Mouse (Mus musculus): ENCODE results near the gene Lrrn4cl. TPM values are rescaled to one million over a fixed set of nuclear protein-coding genes. Genes with fewer than 3 reads are reported as not detected.
"Not testable (repeated sequence)": the region's sequence is repeated elsewhere in the genome, so short reads cannot be mapped to it uniquely, and the experiment has no call there.

Lrrn4cl gene
- polyA plus RNA-seq, 1 experiment from 2014 or later, result 0.78 TPM

DNA sequence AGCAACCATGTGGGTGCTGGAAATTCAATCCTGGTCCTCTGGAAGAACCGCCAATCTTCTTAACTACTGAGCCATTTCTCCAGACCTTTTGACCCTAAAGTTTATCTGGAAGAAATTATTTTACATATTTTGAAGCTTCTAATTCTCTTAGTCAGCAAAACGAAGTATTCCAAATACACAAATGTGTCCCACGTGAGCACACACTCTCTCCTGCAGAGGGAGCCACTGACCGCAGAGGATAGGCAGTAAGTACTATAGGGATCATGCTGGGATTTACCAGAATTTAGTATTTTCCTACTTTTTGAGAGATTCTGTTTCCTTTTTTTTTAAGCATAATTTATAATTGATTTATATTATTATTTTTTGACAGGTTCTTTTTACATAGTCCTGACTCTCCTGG is 7.1 kb downstream of the Lrrn4cl start:
- H3K27me3 ChIP-seq (replicated peaks), result no peaks in the 10 kb centered on the region
- H3K36me3 ChIP-seq, result no peaks in the 10 kb centered on the region
- H3K4me1 ChIP-seq (replicated peaks), result no peaks in the 10 kb centered on the region
- H3K9me3 ChIP-seq (replicated peaks), result no peaks in the 10 kb centered on the region
- no peak overlapping the region for H3K27ac ChIP-seq (ENCODE audit: poor library complexity, severe bottlenecking)
- 37% methylated on average over 4 of the region's 4 CpGs for WGBS
- H3K4me2 ChIP-seq, result no peak overlapping the region
- no peak overlapping the region for H3K4me3 ChIP-seq
- no peak for ATAC-seq (ENCODE audit: insufficient number of reproducible peaks, low FRiP score)
- H3K9ac ChIP-seq, result no peak overlapping the region

DNA sequence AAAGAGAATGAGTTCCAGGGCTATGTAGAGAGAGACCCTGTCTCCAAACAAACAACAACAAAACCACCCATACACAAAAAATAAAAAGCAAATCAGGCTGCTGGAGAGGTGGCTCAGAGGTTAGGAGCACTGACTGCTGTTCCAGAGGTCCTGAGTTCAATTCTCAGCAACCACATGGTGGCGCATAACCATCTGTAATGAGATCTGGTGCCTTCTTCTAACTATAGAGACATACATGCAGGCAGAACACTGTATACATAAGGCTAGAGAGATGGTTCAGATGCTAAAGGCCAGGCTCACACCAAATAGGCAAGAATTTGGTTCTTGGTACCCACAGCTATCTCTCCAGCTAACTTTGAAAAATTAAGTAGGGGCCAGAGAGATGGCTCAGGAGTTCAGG is 8.4 kb downstream of the Lrrn4cl start:
- Histone ChIP-seq H3K4me2 (no peak overlapping the region), H3K27ac (ENCODE audit: poor library complexity, severe bottlenecking) (no peak overlapping the region), H3K9ac (no peak overlapping the region), H3K27me3 (replicated peaks) (no peaks in the 10 kb centered on the region), H3K9me3 (replicated peaks) (no peaks in the 10 kb centered on the region), H3K4me1 (replicated peaks) (no peaks in the 10 kb centered on the region), H3K36me3 (no peaks in the 10 kb centered on the region), H3K4me3 (no peak overlapping the region)
- WGBS, result 10% methylated on average over 1 of the region's 1 CpGs
- no peak for ATAC-seq (ENCODE audit: insufficient number of reproducible peaks, low FRiP score)

GRCm38 (mm10) chr19:8864265-8864664 is 13.7 kb downstream of the Lrrn4cl start:
- WGBS, result 73% methylated on average over 6 of the region's 6 CpGs
- H3K4me1 ChIP-seq (replicated peaks), result no peaks in the 10 kb centered on the region
- ATAC-seq (ENCODE audit: insufficient number of reproducible peaks, low FRiP score), result no peak
- no peaks in the 10 kb centered on the region for H3K27me3 ChIP-seq (replicated peaks)
- H3K9ac ChIP-seq, result no peak overlapping the region
- no peak overlapping the region for H3K4me2 ChIP-seq
- no peak overlapping the region for H3K4me3 ChIP-seq
- H3K36me3 ChIP-seq, result no peaks in the 10 kb centered on the region
- H3K9me3 ChIP-seq (replicated peaks), result no peaks in the 10 kb centered on the region
- no peak overlapping the region for H3K27ac ChIP-seq (ENCODE audit: poor library complexity, severe bottlenecking)

GRCm38 (mm10) chr19:8870381-8870780 is 19.8 kb downstream of the Lrrn4cl start:
- not testable (repeated sequence) for ATAC-seq (ENCODE audit: insufficient number of reproducible peaks, low FRiP score); H3K9ac ChIP-seq; H3K27me3 ChIP-seq (replicated peaks); H3K9me3 ChIP-seq (replicated peaks); H3K27ac ChIP-seq (ENCODE audit: poor library complexity, severe bottlenecking)
- 74% methylated on average over 3 of the region's 3 CpGs for WGBS
- H3K4me2 ChIP-seq, result peak overlapping the region; percentile 92
- peak overlapping the region; percentile 84 for H3K4me3 ChIP-seq
- peaks cover 12% of the 10 kb centered on the region for H3K4me1 ChIP-seq (replicated peaks)
- peaks cover 24% of the 10 kb centered on the region for H3K36me3 ChIP-seq

DNA sequence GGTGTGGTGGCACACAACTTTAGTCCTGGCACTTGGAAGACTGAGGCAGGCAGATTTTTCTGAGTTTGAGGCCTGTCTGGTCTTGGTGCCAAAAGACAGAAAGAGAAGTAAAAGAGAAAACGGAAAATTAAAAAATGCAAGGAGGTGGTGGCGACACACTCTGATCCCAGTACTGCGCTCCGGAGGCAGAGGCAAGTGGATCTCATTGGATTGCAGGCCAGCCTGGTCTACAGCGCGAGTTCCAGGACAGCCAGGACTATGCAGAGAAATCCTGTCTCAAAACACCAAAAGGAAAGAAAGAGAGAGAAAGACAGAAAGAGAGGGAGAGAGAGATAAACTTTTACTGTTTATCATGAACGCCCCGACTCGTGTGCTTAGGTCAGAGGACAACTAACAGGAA is 20.3 kb downstream of the Lrrn4cl start:
- ATAC-seq (ENCODE audit: insufficient number of reproducible peaks, low FRiP score), result peak; percentile 15

DNA sequence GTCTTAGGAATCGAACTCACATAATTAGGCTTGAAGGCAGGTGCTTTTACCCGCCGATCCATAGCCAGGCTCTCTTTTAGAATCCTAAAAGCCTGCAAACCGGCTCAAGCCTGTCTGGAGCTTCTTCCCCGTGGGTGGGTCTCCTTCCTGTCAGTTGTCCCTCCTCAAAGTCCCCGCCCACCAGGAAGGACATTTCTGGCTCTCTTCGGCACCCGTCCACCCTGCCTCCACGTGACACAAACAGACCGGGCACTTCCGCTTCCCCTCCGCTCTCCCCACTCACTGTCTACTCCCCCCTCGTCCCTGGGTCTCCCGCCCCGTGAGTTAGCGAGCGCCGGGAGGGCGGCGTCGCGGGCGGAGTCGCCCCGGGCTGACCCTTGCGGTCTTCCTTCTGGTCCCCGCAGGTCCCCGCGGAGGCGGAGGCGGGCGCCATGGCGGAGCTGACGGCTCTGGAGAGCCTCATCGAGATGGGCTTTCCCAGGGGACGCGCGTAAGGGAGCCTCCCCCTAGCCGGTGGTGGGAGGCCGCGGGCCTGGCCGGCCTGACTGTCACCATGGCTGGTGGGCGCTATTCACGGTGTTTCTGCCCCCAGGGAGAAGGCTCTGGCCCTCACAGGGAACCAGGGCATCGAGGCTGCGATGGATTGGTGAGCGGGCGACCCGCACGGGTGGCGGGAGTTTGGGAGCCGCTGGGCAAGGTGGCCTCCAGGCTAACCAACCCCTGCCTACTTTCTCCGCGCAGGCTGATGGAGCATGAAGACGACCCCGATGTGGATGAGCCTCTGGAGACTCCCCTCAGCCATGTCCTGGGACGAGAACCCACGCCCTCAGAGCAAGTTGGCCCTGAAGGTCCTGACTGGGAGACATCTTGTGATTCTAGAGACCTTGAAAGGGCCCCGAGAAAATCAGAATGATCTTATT is 21.0 kb downstream of the Lrrn4cl start, which contains the start of gene Ubxn1:
Ubxn1 (plus strand) TSS at position 230 of the 920 bp plus-strand sequence.
- no peaks in the 10 kb centered on the region for H3K9me3 ChIP-seq (replicated peaks)
- H3K4me3 ChIP-seq, result peak within 1 kb of the TSS; percentile 84
- H3K4me2 ChIP-seq, result peak within 1 kb of the TSS; percentile 92
- peaks cover 35% of the 10 kb centered on the region for H3K36me3 ChIP-seq
- H3K27me3 ChIP-seq (replicated peaks), result no peaks in the 10 kb centered on the region
- H3K4me1 ChIP-seq (replicated peaks), result peaks cover 12% of the 10 kb centered on the region
- 1% methylated on average over 59 of the region's 59 CpGs for WGBS
- peak; percentile 99 for ATAC-seq (ENCODE audit: insufficient number of reproducible peaks, low FRiP score)
- H3K27ac ChIP-seq (ENCODE audit: poor library complexity, severe bottlenecking), result peak within 1 kb of the TSS; percentile 76
- peak within 1 kb of the TSS; percentile 93 for H3K9ac ChIP-seq

More for the DNA sequence above, 20.3 kb downstream of the Lrrn4cl start:
- peaks cover 28% of the 10 kb centered on the region for H3K36me3 ChIP-seq
- WGBS, result 43% methylated on average over 9 of the region's 9 CpGs
- no peaks in the 10 kb centered on the region for H3K27me3 ChIP-seq (replicated peaks)
- peak overlapping the region; percentile 76 for H3K27ac ChIP-seq (ENCODE audit: poor library complexity, severe bottlenecking)
- H3K4me2 ChIP-seq, result peak overlapping the region; percentile 92
- H3K4me1 ChIP-seq (replicated peaks), result peaks cover 12% of the 10 kb centered on the region
- peak overlapping the region; percentile 84 for H3K4me3 ChIP-seq
- no peaks in the 10 kb centered on the region for H3K9me3 ChIP-seq (replicated peaks)
- H3K9ac ChIP-seq, result peak overlapping the region; percentile 93

- H3K27me3 ChIP-seq (replicated peaks), result no peaks in the 10 kb centered on the region
- no peaks in the 10 kb centered on the region for H3K9me3 ChIP-seq (replicated peaks)
- H3K4me3 ChIP-seq, result peak overlapping the region; percentile 84
- peaks cover 42% of the 10 kb centered on the region for H3K36me3 ChIP-seq
- ATAC-seq (ENCODE audit: insufficient number of reproducible peaks, low FRiP score), result no peak
- H3K9ac ChIP-seq, result peak overlapping the region; percentile 93
- H3K4me1 ChIP-seq (replicated peaks), result peaks cover 12% of the 10 kb centered on the region
- 75% methylated on average over 10 of the region's 10 CpGs for WGBS
- H3K4me2 ChIP-seq, result peak overlapping the region; percentile 92
- H3K27ac ChIP-seq (ENCODE audit: poor library complexity, severe bottlenecking), result no peak overlapping the region; the same call in 1 of the 2 replicates
Observed at GRCm38 (mm10) chr19:8872266-8872840, 21.8 kb downstream of the Lrrn4cl start.

DNA sequence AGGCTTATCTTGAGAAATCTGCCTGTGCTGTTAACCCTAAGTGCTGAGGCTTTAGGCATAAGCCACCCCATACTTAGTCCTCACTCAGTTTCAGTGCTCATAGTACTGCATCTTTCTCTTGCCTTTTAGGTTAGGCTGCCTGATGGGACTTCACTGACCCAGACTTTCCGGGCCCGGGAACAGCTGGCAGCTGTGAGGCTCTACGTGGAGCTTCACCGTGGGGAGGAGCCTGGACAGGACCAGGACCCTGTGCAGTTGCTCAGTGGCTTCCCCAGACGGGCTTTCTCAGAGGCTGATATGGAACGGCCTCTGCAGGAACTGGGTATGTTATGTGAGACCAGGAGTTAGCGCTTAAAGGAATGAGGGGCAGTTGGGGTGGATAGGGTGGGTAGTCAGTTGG is 24.5 kb downstream of the Lrrn4cl start:
- no peaks in the 10 kb centered on the region for H3K9me3 ChIP-seq (replicated peaks)
- ATAC-seq (ENCODE audit: insufficient number of reproducible peaks, low FRiP score), result no peak
- H3K9ac ChIP-seq, result no peak overlapping the region
- no peaks in the 10 kb centered on the region for H3K27me3 ChIP-seq (replicated peaks)
- no peak overlapping the region for H3K27ac ChIP-seq (ENCODE audit: poor library complexity, severe bottlenecking)
- H3K4me3 ChIP-seq, result no peak overlapping the region
- peaks cover 19% of the 10 kb centered on the region for H3K4me1 ChIP-seq (replicated peaks)
- H3K36me3 ChIP-seq, result peaks cover 42% of the 10 kb centered on the region
- no peak overlapping the region for H3K4me2 ChIP-seq
- 91% methylated on average over 7 of the region's 7 CpGs for WGBS

DNA sequence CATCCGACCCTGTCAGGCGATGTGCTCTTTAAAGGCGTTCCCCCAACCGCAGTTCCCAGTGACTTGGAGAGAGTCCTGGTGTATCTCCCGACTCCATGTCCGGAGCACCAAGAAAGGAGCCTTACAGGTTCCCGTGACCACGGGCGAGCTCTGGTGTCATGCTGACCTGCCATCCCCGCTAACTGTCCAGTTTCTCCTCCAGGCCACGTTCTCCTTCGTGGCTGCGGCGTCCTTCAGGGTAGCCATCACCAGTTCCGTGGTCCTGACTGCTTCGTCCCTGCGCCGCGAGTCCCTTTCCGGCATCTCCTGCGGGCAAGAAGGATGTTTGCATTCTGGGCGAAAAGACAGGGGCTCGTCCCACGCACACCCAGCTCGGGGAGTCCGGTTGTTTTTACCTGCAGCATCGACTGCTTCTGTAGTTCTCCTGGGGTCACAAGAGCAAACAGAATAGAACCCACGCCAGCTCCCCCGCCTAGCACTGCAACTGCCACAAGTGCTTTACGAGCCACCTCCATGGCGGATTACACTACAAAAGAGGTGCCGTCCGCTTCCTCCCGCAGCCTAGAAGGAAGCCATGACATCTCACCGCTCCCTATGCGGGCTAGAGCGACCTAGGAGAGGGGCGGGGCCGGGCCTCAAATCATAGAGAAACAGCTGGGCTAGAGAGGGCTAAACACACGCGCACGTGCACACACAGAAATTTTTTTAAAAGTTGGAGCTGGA is 29.9 kb downstream of the Lrrn4cl start, which contains the start of gene Uqcc3:
Uqcc3 (minus strand) TSS at position 613 of the 723 bp plus-strand sequence.
- Histone ChIP-seq H3K4me3 (peak within 1 kb of the TSS; percentile 92), H3K9ac (peak within 1 kb of the TSS; percentile 95), H3K27me3 (replicated peaks) (no peaks in the 10 kb centered on the region), H3K9me3 (replicated peaks) (no peaks in the 10 kb centered on the region), H3K27ac (ENCODE audit: poor library complexity, severe bottlenecking) (peak within 1 kb of the TSS; percentile 86), H3K4me2 (peak within 1 kb of the TSS; percentile 87), H3K4me1 (replicated peaks) (peaks cover 10% of the 10 kb centered on the region), H3K36me3 (peaks cover 18% of the 10 kb centered on the region)
- ATAC-seq (ENCODE audit: insufficient number of reproducible peaks, low FRiP score), result peak; percentile 97
- WGBS, result under 1% methylated on average over 42 of the region's 42 CpGs

GRCm38 (mm10) chr19:8881034-8881392 is 30.4 kb downstream of the Lrrn4cl start:
- Histone ChIP-seq H3K4me3 (peak overlapping the region; percentile 92), H3K27me3 (replicated peaks) (no peaks in the 10 kb centered on the region), H3K27ac (ENCODE audit: poor library complexity, severe bottlenecking) (no peak overlapping the region; the same call in 1 of the 2 replicates), H3K4me1 (replicated peaks) (peaks cover 10% of the 10 kb centered on the region), H3K9me3 (replicated peaks) (no peaks in the 10 kb centered on the region), H3K36me3 (peaks cover 12% of the 10 kb centered on the region), H3K9ac (peak overlapping the region; percentile 95), H3K4me2 (peak overlapping the region; percentile 87)
- ATAC-seq (ENCODE audit: insufficient number of reproducible peaks, low FRiP score), result no peak
- 21% methylated on average over 3 of the region's 3 CpGs for WGBS

DNA sequence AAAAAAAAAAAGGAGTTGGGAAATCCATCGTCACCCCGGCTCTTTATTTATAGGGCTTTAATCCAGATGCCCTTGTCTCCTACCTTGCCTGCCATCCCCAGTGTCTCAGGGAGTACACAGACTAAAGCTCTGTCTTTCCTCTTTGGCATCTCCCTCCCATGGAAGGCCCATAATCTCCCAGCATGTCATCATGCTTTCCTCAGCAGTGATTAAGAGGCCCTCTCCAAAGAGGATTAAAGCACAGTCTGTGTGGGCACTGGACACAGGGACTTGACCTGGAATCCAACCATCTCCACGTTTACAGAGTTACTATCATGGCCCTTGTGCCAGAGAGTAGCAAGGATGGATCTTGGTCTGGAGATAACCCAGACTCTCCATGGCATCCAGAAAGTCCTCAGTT is 33.0 kb downstream of the Lrrn4cl start, which contains the start of the genes Lbhd1 and Gm49403:
Lbhd1 (plus strand) TSS at position 117 of the 400 bp plus-strand sequence.
Gm49403 (plus strand) TSS at position 315 of the 400 bp plus-strand sequence.
- H3K9me3 ChIP-seq (replicated peaks), result no peaks in the 10 kb centered on the region
- no peaks in the 10 kb centered on the region for H3K36me3 ChIP-seq
- peaks cover 17% of the 10 kb centered on the region for H3K4me1 ChIP-seq (replicated peaks)
- no peak within 1 kb of the TSS for H3K9ac ChIP-seq
- 71% methylated on average over 3 of the region's 3 CpGs for WGBS
- no peak within 1 kb of the TSS for H3K27ac ChIP-seq (ENCODE audit: poor library complexity, severe bottlenecking)
- no peak within 1 kb of the TSS for H3K4me2 ChIP-seq
- no peak for ATAC-seq (ENCODE audit: insufficient number of reproducible peaks, low FRiP score)
- no peaks in the 10 kb centered on the region for H3K27me3 ChIP-seq (replicated peaks)
- no peak within 1 kb of the TSS for H3K4me3 ChIP-seq
